ENCODE assay signal across 8 mouse cellular contexts in genomic region chr16:28564075-28564715, GRCm38 (mm10).
DNase-seq lines count a peak whose midpoint lies in the region; ATAC-seq lines count a peak whose summit lies in the region.

No protein-coding gene starts in this region.

- H3K9ac ChIP-seq in heart, embryonic 11.5 days (ENCODE audit: low read depth, low read length): no peak overlapping the region
- no peak overlapping the region for H3K9ac ChIP-seq in embryonic facial prominence, embryonic 15.5 days
- no peak overlapping the region for H3K9ac ChIP-seq in liver, embryonic 12.5 days

- H3K27ac ChIP-seq in heart, embryonic 11.5 days (ENCODE audit: low read depth, low read length): no peak overlapping the region
- no peak overlapping the region for H3K27ac ChIP-seq in embryonic facial prominence, embryonic 15.5 days (replicated peaks)
- H3K27ac ChIP-seq in liver, embryonic 12.5 days: no peak overlapping the region

- under 1% methylated on average over 41 of the region's 45 CpGs for WGBS in heart, embryonic 11.5 days (ENCODE audit: insufficient replicate concordance)
- under 1% methylated on average over 45 of the region's 45 CpGs for WGBS in embryonic facial prominence, embryonic 15.5 days
- 3% methylated on average over 40 of the region's 45 CpGs for WGBS in liver, embryonic 12.5 days (ENCODE audit: insufficient replicate concordance)

- H3K4me2 ChIP-seq in heart, embryonic 11.5 days: peak overlapping the region; percentile 99
- peak overlapping the region; percentile 94 for H3K4me2 ChIP-seq in embryonic facial prominence, embryonic 15.5 days (replicated peaks)
- peak overlapping the region; percentile 71 for H3K4me2 ChIP-seq in liver, embryonic 12.5 days

- H3K9me3 ChIP-seq in heart, embryonic 11.5 days (replicated peaks; ENCODE audit: control insufficient read depth, low read length): no peaks in the 10 kb centered on the region
- H3K9me3 ChIP-seq in embryonic facial prominence, embryonic 15.5 days (replicated peaks): no peaks in the 10 kb centered on the region
- no peaks in the 10 kb centered on the region for H3K9me3 ChIP-seq in liver, embryonic 12.5 days (replicated peaks)

- intact Hi-C loops in heart, postnatal 25 days (cut with DNase I): no loop called here

- H3K4me1 ChIP-seq in heart, embryonic 11.5 days (ENCODE audit: control insufficient read depth, insufficient read depth, low read length): no peaks in the 10 kb centered on the region
- peaks cover 13% of the 10 kb centered on the region for H3K4me1 ChIP-seq in embryonic facial prominence, embryonic 15.5 days
- H3K4me1 ChIP-seq in liver, embryonic 12.5 days: peaks cover 4% of the 10 kb centered on the region; the same call in 1 of the 2 replicates

- H3K4me3 ChIP-seq in heart, embryonic 11.5 days (ENCODE audit: low read depth, low read length): peak overlapping the region; percentile 65
- H3K4me3 ChIP-seq in embryonic facial prominence, embryonic 15.5 days (replicated peaks): peak overlapping the region; percentile 49
- peak overlapping the region; percentile 46 for H3K4me3 ChIP-seq in liver, embryonic 12.5 days

- peaks cover 29% of the 10 kb centered on the region for H3K27me3 ChIP-seq in heart, embryonic 11.5 days (ENCODE audit: control insufficient read depth, insufficient read depth, low read length)
- H3K27me3 ChIP-seq in embryonic facial prominence, embryonic 15.5 days: peaks cover 27% of the 10 kb centered on the region
- H3K27me3 ChIP-seq in liver, embryonic 12.5 days (replicated peaks): peaks cover 30% of the 10 kb centered on the region

- H3K36me3 ChIP-seq in heart, embryonic 11.5 days (ENCODE audit: control insufficient read depth, insufficient read depth, low read length): no peaks in the 10 kb centered on the region
- H3K36me3 ChIP-seq in embryonic facial prominence, embryonic 15.5 days: no peaks in the 10 kb centered on the region
- H3K36me3 ChIP-seq in liver, embryonic 12.5 days: no peaks in the 10 kb centered on the region

- ATAC-seq in heart, embryonic 11.5 days (replicated peaks; ENCODE audit: insufficient number of reproducible peaks, low FRiP score, low TSS enrichment): no peak
- peak; percentile 47 for ATAC-seq in embryonic facial prominence, embryonic 15.5 days (ENCODE audit: insufficient number of reproducible peaks, low FRiP score, low TSS enrichment, low read depth)
- ATAC-seq in liver, embryonic 12.5 days: no peak

- DNase-seq in heart, postnatal 25 days (ENCODE audit: low spot score): no peak
- DNase-seq in adrenal gland, adult 18-20 months (ENCODE audit: low spot score in 2 of 2): peak; percentile 7 to 30
- peak; percentile 78 for DNase-seq in hindlimb bud, embryonic 11.5 days (ENCODE audit: extremely low spot score, low read depth, low spot score)
- peak; percentile 31 for DNase-seq in ovary, postnatal 14 days (ENCODE audit: low spot score)
- DNase-seq in spleen, postnatal 36 days (ENCODE audit: low spot score in 2 of 2): no peak

Comparison
In these comparisons a context has a peak if more than half of its experiments do, and no peak if none do; other contexts are left out.
1. DNase-seq: peak in adrenal gland, adult 18-20 months (2 of 2), hindlimb bud, embryonic 11.5 days (single experiment) and ovary, postnatal 14 days (single experiment); none in heart, postnatal 25 days (single experiment) and spleen, postnatal 36 days (0 of 2).
2. Peak in every context shown above with its lines, with median percentiles within 50 percentile points of each other: H3K4me2 ChIP-seq and H3K4me3 ChIP-seq.